Mouse (Mus musculus): ENCODE results near the gene Cobl. TPM values are rescaled to one million over a fixed set of nuclear protein-coding genes. Genes with fewer than 3 reads are reported as not detected.

Cobl gene
- 1.4 TPM for total RNA-seq (2023)

DNA sequence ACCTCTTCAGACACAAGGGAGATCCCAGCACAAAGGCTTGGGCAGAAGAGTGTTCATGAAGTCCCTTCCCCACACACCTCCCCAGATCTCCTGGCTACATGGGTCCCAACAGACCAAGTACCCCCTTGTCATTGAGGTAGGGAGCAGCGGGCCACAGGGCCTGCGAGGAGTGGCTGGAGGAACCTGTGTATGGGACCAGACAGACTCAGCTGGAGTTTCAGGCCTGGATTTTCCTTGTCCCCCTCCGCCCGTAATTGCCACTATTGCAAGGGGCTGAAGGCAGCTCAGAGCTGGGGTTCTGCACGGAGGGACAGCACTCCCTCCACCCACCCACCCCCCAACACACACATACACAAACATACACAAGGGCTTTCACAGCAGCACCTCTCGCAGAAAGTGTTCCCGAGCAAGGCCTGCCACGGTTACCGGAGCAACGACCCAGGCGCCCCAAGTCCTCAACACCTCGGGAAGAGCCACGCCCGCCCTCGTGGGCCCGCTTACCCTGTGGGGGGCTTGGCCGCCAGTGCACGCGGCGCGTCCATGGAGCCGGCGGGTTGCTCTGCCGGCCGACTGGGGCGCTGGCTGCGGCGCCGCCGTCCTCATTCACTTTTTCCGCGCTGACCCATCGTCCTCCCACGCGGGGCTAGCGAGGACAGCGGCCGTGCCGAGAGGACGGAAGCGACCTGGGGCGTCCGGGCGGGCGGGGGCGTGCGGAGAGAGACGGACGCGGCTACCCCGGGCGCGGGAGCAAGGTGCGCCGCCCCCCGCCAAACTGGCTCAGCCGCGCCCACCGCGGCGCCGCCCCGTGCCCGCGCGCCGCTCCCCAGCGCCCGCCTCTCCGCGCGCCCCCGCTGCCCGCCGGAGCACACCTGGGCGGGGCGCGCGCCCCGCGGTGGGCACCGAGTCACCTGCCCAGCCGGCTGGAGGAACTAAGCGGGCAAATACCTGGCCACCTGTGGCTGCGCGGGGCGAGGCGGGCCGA lies at the start of gene Cobl:
Gene Cobl (minus strand): TSS at position 780 of the 982 bp plus-strand sequence.

